Mouse (Mus musculus): ENCODE measurements around the gene Ranbp10. TPM values are rescaled to one million over a fixed set of nuclear protein-coding genes. Genes with fewer than 3 reads are reported as not detected.

The Ranbp10 gene
- total RNA-seq, 2 experiments from 2014 or later = 23.1 to 24.7 TPM

GRCm38 (mm10) chr8:105798408-105798807, 28.7 kb downstream of the Ranbp10 start:
- intact Hi-C loops (cut with DNase I) = no loop called here
- no peak for DNase-seq

- no peak for DNase-seq
These were observed 31.4 kb downstream of the Ranbp10 start for GRCm38 (mm10) chr8:105795785-105796184.

GRCm38 (mm10) chr8:105794009-105794598, 33.0 kb downstream of the Ranbp10 start:
- intact Hi-C loops (cut with DNase I) = no loop called here
- no peak for DNase-seq

More at GRCm38 (mm10) chr8:105795785-105796184, 31.4 kb downstream of the Ranbp10 start:
- intact Hi-C loops (cut with DNase I) = no loop called here

- no peak for DNase-seq
These were observed 33.8 kb downstream of the Ranbp10 start for GRCm38 (mm10) chr8:105793331-105793730.

GRCm38 (mm10) chr8:105789626-105790025, 37.5 kb downstream of the Ranbp10 start:
- intact Hi-C loops (cut with DNase I) = no loop called here
- DNase-seq = no peak

More at GRCm38 (mm10) chr8:105793331-105793730, 33.8 kb downstream of the Ranbp10 start:
- intact Hi-C loops (cut with DNase I) = no loop called here

- no peak for DNase-seq
- intact Hi-C loops (cut with DNase I) = loop anchor here (1.0 kb wide), 1 partner anchor 76 kb away; no protein-coding TSS in a partner anchor
These were observed 38.2 kb downstream of the Ranbp10 start for GRCm38 (mm10) chr8:105788927-105789326.

GRCm38 (mm10) chr8:105788241-105788640, 38.9 kb downstream of the Ranbp10 start:
- peak; percentile 48 to 63 for DNase-seq

GRCm38 (mm10) chr8:105780298-105780697, 46.9 kb downstream of the Ranbp10 start:
- intact Hi-C loops (cut with DNase I) = no loop called here
- no peak for DNase-seq

More at GRCm38 (mm10) chr8:105788241-105788640, 38.9 kb downstream of the Ranbp10 start:
- intact Hi-C loops (cut with DNase I) = loop anchor here (1.0 kb wide), 1 partner anchor 75 kb away; no protein-coding TSS in a partner anchor

- intact Hi-C loops (cut with DNase I) = no loop called here
These were observed 49.3 kb downstream of the Ranbp10 start for GRCm38 (mm10) chr8:105777833-105778232.

GRCm38 (mm10) chr8:105774498-105774897, 52.7 kb downstream of the Ranbp10 start:
- intact Hi-C loops (cut with DNase I) = no loop called here
- no peak for DNase-seq

More at GRCm38 (mm10) chr8:105777833-105778232, 49.3 kb downstream of the Ranbp10 start:
- no peak for DNase-seq

GRCm38 (mm10) chr8:105773441-105773861, 53.7 kb downstream of the Ranbp10 start:
- intact Hi-C loops (cut with DNase I) = no loop called here
- DNase-seq = no peak

GRCm38 (mm10) chr8:105771398-105772175, 55.6 kb downstream of the Ranbp10 start:
- intact Hi-C loops (cut with DNase I) = no loop called here
- no peak for DNase-seq

- intact Hi-C loops (cut with DNase I) = no loop called here
These were observed 56.5 kb downstream of the Ranbp10 start for GRCm38 (mm10) chr8:105770609-105771008.

GRCm38 (mm10) chr8:105768485-105769257, 58.5 kb downstream of the Ranbp10 start:
- intact Hi-C loops (cut with DNase I) = no loop called here

More at GRCm38 (mm10) chr8:105770609-105771008, 56.5 kb downstream of the Ranbp10 start:
- DNase-seq = peak in 1 of 2 experiments; percentile 26

GRCm38 (mm10) chr8:105758277-105759108, 68.7 kb downstream of the Ranbp10 start, which contains the start of gene Gfod2:
Gene Gfod2, minus strand, starts transcription at chr8:105758664.
- intact Hi-C loops (cut with DNase I) = loop anchor here (5.0 kb wide), 1 partner anchor 46 kb away; no protein-coding TSS in a partner anchor
- peak; percentile 99 for DNase-seq

More at GRCm38 (mm10) chr8:105768485-105769257, 58.5 kb downstream of the Ranbp10 start:
- DNase-seq = no peak

GRCm38 (mm10) chr8:105757796-105758276, 69.3 kb downstream of the Ranbp10 start:
- intact Hi-C loops (cut with DNase I) = loop anchor here (5.0 kb wide), 1 partner anchor 46 kb away; no protein-coding TSS in a partner anchor
- DNase-seq = no peak

GRCm38 (mm10) chr8:105754688-105755087, 72.5 kb downstream of the Ranbp10 start:
- intact Hi-C loops (cut with DNase I) = loop anchor here (5.0 kb wide), 1 partner anchor 42 kb away; no protein-coding TSS in a partner anchor
- no peak for DNase-seq

GRCm38 (mm10) chr8:105753916-105754315, 73.2 kb downstream of the Ranbp10 start:
- intact Hi-C loops (cut with DNase I) = no loop called here
- no peak for DNase-seq

GRCm38 (mm10) chr8:105750606-105751005, 76.5 kb downstream of the Ranbp10 start:
- peak; percentile 59 to 77 for DNase-seq
- intact Hi-C loops (cut with DNase I) = no loop called here
